Mouse (Mus musculus) forebrain, embryonic 14.5 days (tissue): ENCODE data around the gene D10Wsu102e. TPM values are rescaled to one million over a fixed set of nuclear protein-coding genes. Genes with fewer than 3 reads are reported as not detected.
A peak's percentile ranks its signal among the peaks of the same experiment; 100 is the strongest.

ENCODE experiments used
- ATAC-seq: fragments of 200-750 bp; cut with Nextera tagmentation; 2 replicates; pipeline ENCODE4 v1.8.0; 2017; ENCODE audit warnings: mild to moderate bottlenecking, moderate library complexity
- DNase-seq: peaks from one replicate; pipeline ENCODE4 v3.0.0-alpha.2; 2015; ENCODE audit warnings: low spot score
- H3K27ac ChIP-seq: fragments of 300-500 bp; sonication (generic); 2 replicates; pipeline ENCODE4 v1.5.1; 2014; ENCODE audit warnings: low read depth, mild to moderate bottlenecking, control low read depth, low read length, moderate library complexity
- H3K27me3 ChIP-seq: fragments of 300-500 bp; sonication (generic); replicated peaks from 2 replicates; pipeline ENCODE4 v1.6.1; 2014; ENCODE audit warnings: low read length, control low read depth, mixed read lengths; ENCODE audit not compliant: control insufficient read depth, insufficient read depth
- H3K36me3 ChIP-seq: fragments of 300-500 bp; sonication (generic); 2 replicates; pipeline ENCODE4 v1.6.1; 2014; ENCODE audit warnings: low read length, control low read depth; ENCODE audit not compliant: control insufficient read depth, insufficient read depth
- H3K4me1 ChIP-seq: fragments of 300-500 bp; sonication (generic); 2 replicates; pipeline ENCODE4 v1.6.1; 2014; ENCODE audit warnings: antibody characterized with exemption, low read length, control low read depth; ENCODE audit not compliant: control insufficient read depth, insufficient read depth
- H3K4me2 ChIP-seq: fragments of 300-500 bp; sonication (generic); 2 replicates; pipeline ENCODE4 v1.6.1; 2014; ENCODE audit warnings: mild to moderate bottlenecking, control low read depth, low read length
- H3K4me3 ChIP-seq: fragments of 300-500 bp; sonication (generic); 2 replicates; pipeline ENCODE4 v1.5.1; 2014; ENCODE audit warnings: low read depth, low read length, control low read depth
- H3K9ac ChIP-seq: fragments of 300-500 bp; sonication (generic); 2 replicates; pipeline ENCODE4 v1.6.1; 2014; ENCODE audit warnings: mild to moderate bottlenecking, low read length, control low read depth, moderate library complexity
- H3K9me3 ChIP-seq: fragments of 300-500 bp; sonication (generic); replicated peaks from 2 replicates; pipeline ENCODE4 v1.6.1; 2016; ENCODE audit warnings: low read length, control low read depth, mixed read lengths; ENCODE audit not compliant: control insufficient read depth
- WGBS: fragments of 180-500 bp; shearing (Covaris S2); extraction: QIAGEN DNeasy Blood & Tissue Kit; methylation state at CpG from one replicate; pipeline ENCODE4 v1.1.7; 2014; 5-methylcytosine and 5-hydroxymethylcytosine counted together
- polyA plus RNA-seq: library from polyadenylated mRNA; unstranded; fragments of >200 nt; fragmentation: Nextera tagmentation; extraction: Ambion mirVana; gene quantifications from 2 replicates; pipeline ENCODE4 v1.2.1, GENCODE M21; 2014

The D10Wsu102e gene
- polyA plus RNA-seq, 1 experiment from 2014 or later, result 0.74 TPM

DNA sequence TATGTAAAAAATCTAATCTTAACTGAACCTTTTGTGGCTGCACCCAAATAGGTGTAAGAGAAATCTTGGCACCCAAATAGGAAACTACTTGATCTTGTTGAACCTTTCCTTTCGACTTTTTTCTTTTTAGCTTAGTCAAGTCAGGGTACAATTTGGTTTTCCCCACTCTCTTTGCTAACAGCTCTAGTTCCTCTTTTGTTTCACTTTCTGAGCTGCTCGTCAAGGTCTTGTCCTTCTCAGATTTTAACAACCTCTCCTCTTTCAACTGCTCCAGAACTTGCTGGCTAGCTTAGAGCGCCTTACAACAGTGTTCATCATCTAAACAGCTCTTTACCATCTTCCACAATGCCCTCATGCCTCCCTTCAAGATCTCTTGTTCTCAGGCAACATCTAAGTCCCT, 97.5 kb downstream of the D10Wsu102e start:
- H3K9me3 ChIP-seq, result peaks cover 14% of the 10 kb centered on the region; the same call in 1 of the 2 replicates
- H3K4me2 ChIP-seq, result no peak overlapping the region
- ATAC-seq (no peak), DNase-seq (no peak)
- 0 out of 2 replicates have a peak, but pooled peaks cover 2% of the 10 kb centered on the region for H3K36me3 ChIP-seq
- no peaks in the 10 kb centered on the region for H3K4me1 ChIP-seq
- H3K9ac ChIP-seq, result no peak overlapping the region
- no peak overlapping the region for H3K4me3 ChIP-seq
- no peaks in the 10 kb centered on the region for H3K27me3 ChIP-seq
- WGBS, result 93% methylated on average over 3 of the region's 3 CpGs
- H3K27ac ChIP-seq, result no peak overlapping the region

DNA sequence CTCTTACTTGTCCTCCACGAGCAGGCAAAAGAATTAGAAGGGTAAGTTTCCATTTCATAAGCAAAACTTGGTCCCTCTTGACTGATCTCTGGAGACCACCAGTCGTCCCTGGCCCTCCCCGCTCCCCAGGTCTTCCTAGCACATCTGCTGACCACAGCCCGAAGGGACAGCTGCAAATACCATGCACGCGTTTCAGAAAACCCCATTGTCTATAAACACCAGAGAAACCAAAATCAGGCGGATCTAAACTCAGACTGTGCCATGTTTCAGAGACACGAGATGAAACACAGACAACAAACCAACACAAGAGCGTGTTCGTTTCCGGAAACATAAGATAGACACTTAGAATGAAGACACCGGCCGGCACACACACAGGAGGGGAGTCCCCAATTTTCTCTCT, 115.2 kb downstream of the D10Wsu102e start:
- Histone ChIP-seq H3K36me3 (no peaks in the 10 kb centered on the region), H3K9ac (no peak overlapping the region), H3K27ac (no peak overlapping the region), H3K4me3 (no peak overlapping the region), H3K4me1 (no peaks in the 10 kb centered on the region), H3K9me3 (no peaks in the 10 kb centered on the region), H3K4me2 (no peak overlapping the region), H3K27me3 (no peaks in the 10 kb centered on the region)
- DNase-seq (no peak), ATAC-seq (no peak)
- 97% methylated on average over 13 of the region's 13 CpGs for WGBS

DNA sequence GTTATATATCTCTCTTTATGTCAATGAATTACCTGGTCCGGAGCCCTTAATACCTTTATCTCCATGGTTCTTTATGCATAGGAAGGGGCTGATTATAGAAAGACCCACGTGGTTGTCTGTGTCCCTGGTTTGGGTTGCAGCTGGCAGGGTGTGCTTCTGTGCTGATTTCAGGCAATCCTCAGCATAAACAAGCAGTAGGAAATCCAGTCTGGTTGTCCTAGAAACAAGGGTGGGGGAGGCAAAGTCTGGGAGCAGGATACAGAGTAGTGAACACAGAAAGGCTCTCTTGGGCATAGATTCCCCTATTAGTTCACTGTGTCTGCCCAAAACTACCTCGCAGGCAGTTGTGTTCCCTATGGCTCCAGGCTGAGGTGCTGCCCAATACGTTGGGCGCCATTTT, 117.3 kb downstream of the D10Wsu102e start:
- Histone ChIP-seq H3K27ac (no peak overlapping the region), H3K27me3 (no peaks in the 10 kb centered on the region)
- WGBS, result 85% methylated on average over 5 of the region's 5 CpGs

DNA sequence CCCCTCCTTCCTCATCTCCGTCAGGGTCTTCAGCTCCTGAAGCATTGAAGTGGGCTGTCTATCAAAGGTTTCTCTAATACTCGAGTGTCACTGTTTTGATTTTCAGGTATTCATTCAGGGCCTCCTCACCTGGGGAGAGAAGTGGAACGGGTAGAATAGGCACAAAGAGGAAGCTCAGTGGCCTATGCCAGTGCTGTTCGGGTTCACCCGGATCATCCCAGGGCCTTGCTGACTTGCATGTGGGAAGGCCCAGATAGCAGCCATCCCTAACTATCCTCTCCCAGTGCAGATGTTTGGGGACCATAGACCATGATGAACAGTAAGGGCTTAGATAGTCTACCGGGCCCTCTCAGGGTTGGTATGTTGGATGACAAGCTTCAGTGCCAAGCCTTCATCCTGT, 130.5 kb downstream of the D10Wsu102e start:
- ATAC-seq (no peak), DNase-seq (no peak)
- Histone ChIP-seq H3K9me3 (no peaks in the 10 kb centered on the region), H3K36me3 (peaks cover 45% of the 10 kb centered on the region), H3K4me1 (no peaks in the 10 kb centered on the region), H3K9ac (no peak overlapping the region), H3K27ac (no peak overlapping the region), H3K4me2 (no peak overlapping the region), H3K27me3 (no peaks in the 10 kb centered on the region), H3K4me3 (no peak overlapping the region)
- WGBS, result 90% methylated on average over 6 of the region's 6 CpGs

More for the DNA sequence above, 117.3 kb downstream of the D10Wsu102e start:
- no peak for ATAC-seq
- Histone ChIP-seq H3K4me1 (no peaks in the 10 kb centered on the region), H3K4me2 (no peak overlapping the region), H3K9me3 (no peaks in the 10 kb centered on the region), H3K4me3 (no peak overlapping the region), H3K36me3 (no peaks in the 10 kb centered on the region), H3K9ac (no peak overlapping the region)
- DNase-seq, result no peak

DNA sequence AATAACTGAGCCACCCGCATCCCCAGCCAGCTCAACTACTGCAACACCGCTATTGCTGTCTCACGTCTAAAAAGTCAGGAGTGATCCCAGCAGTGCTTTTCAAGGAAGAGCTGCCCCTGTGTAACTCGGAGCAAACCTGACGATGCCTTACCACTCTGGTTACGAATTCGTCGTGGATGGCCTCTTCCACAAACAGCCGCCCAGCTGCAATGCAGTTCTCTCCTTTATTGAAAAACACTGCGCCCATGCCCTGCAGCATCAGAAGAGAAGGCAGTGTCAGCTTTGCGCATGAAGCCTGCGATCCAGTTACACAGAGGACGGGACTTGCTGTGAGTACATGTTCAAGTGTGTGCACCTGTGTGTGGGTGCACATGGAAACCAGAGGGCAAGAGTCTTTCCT, 137.3 kb downstream of the D10Wsu102e start:
- peaks cover 27% of the 10 kb centered on the region for H3K36me3 ChIP-seq
- H3K9ac ChIP-seq, result no peak overlapping the region
- no peaks in the 10 kb centered on the region for H3K27me3 ChIP-seq
- DNase-seq (no peak), ATAC-seq (no peak)
- H3K9me3 ChIP-seq, result no peaks in the 10 kb centered on the region
- no peak overlapping the region for H3K27ac ChIP-seq
- H3K4me2 ChIP-seq, result no peak overlapping the region
- H3K4me1 ChIP-seq, result no peaks in the 10 kb centered on the region
- 90% methylated on average over 13 of the region's 13 CpGs for whole genome bisulfite sequencing
- H3K4me3 ChIP-seq, result no peak overlapping the region

DNA sequence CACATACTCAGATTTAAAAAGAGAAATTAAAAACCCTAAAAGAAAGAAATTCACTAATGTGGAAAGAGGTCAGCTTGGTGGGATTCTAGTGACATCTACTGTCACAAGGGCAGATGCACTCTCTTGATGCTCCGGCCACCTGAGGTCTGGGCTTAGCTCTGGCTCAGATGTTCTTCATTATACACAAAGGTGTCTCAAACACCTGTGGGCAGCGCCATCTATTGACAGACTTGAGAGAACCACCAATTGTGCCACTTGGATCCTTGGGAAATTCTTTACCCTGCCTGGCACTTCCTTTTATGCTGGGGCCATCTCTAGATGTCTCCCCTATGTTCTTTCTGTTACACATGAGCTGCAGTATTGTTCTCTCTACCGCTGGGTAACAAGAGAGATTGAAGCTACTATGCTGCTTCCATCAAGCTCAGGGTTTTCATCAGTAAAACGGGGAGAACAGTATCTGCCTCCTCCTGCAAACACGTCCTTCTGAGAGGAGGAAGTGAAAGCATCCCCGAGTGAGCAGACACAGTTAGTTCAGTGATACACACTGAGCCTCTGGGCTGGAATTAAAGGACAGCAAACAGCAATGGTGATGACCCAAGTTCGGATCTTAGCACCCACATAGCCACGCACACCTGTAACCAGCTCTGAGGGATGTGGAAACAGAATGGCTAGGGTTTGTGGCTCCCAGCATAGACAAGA, 149.1 kb downstream of the D10Wsu102e start:
- Histone ChIP-seq H3K4me3 (no peak overlapping the region), H3K27ac (no peak overlapping the region), H3K9me3 (no peaks in the 10 kb centered on the region), H3K27me3 (no peaks in the 10 kb centered on the region), H3K9ac (no peak overlapping the region), H3K4me1 (no peaks in the 10 kb centered on the region), H3K4me2 (no peak overlapping the region), H3K36me3 (peaks cover 41% of the 10 kb centered on the region)
- DNase-seq, result peak; percentile 11
- WGBS, result 69% methylated on average over 8 of the region's 8 CpGs
- ATAC-seq, result no peak

DNA sequence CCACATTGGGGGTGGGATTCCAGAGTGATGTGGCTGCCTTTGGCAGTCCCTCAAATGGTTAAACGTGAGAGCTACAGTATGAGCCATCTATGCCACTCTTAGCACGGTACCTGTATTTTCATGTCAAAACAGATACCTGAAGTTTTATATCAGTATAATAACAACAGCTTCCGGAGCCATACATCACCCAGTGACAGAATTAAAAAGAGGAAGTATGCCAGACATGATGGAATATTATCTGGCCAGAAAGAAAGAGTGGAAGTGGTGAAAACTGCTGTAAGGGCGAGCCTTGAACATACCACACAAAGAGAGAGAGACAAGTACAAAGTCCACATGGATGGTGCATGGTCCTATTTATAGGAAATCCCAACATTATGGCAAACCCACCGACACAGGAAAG, 151.3 kb downstream of the D10Wsu102e start:
- H3K36me3 ChIP-seq, result peaks cover 35% of the 10 kb centered on the region
- H3K4me1 ChIP-seq, result no peaks in the 10 kb centered on the region
- no peak overlapping the region for H3K9ac ChIP-seq
- no peak overlapping the region for H3K4me3 ChIP-seq
- DNase-seq (no peak), ATAC-seq (no peak)
- H3K27ac ChIP-seq, result no peak overlapping the region
- no peaks in the 10 kb centered on the region for H3K9me3 ChIP-seq
- 80% methylated on average over 5 of the region's 5 CpGs for WGBS
- no peak overlapping the region for H3K4me2 ChIP-seq
- no peaks in the 10 kb centered on the region for H3K27me3 ChIP-seq

DNA sequence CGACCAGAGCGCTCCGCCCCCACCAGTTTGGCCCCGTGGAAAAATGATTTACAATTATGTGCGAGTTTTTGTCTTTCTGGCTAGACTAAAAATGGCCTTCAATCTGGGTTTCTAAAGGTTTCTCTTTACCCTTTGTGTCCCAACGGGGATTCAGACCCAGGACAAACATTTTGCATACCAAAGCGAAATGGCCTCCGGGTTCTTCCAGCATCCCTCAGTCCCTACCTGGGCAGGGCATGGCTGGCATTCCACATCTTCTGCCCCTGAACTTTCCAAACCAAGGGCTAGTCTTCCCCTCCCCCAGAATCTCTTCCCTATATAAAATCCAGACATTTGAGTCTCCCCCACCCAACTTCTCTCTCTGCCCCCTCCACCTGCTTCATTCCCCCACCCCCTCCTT, 153.7 kb downstream of the D10Wsu102e start:
- DNase-seq, result no peak
- Histone ChIP-seq H3K4me1 (no peaks in the 10 kb centered on the region), H3K4me3 (no peak overlapping the region), H3K9ac (no peak overlapping the region), H3K9me3 (no peaks in the 10 kb centered on the region), H3K27me3 (no peaks in the 10 kb centered on the region), H3K27ac (no peak overlapping the region), H3K36me3 (peaks cover 22% of the 10 kb centered on the region), H3K4me2 (no peak overlapping the region)
- ATAC-seq, result no peak
- 88% methylated on average over 8 of the region's 8 CpGs for WGBS

DNA sequence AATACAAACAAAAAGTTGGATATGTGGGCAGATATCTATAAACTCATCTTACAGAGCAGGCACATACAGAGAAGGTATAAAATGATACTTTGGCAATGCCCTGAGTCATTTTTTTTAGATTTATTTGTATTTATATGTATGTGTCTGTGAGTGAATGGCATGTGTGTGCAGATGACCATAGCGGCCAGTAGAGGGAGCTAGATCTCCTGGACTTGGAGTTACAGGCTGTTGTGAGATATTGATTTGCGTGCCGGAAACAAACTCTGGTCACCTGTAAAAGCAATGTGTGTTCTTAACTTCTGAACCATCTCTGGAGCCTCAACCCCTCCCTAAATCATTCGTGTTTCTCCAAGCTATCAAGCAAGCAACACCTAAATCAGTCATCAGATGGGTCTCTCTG, 161.0 kb downstream of the D10Wsu102e start:
- no peak overlapping the region for H3K4me3 ChIP-seq
- DNase-seq (no peak), ATAC-seq (no peak)
- WGBS, result 83% methylated on average over 4 of the region's 4 CpGs
- H3K9ac ChIP-seq, result no peak overlapping the region
- H3K4me1 ChIP-seq, result no peaks in the 10 kb centered on the region
- no peak overlapping the region for H3K27ac ChIP-seq
- peaks cover 37% of the 10 kb centered on the region for H3K36me3 ChIP-seq
- no peaks in the 10 kb centered on the region for H3K27me3 ChIP-seq
- H3K4me2 ChIP-seq, result no peak overlapping the region
- no peaks in the 10 kb centered on the region for H3K9me3 ChIP-seq
